Mouse (Mus musculus): ENCODE measurements around the gene Tmem259. TPM values are rescaled to one million over a fixed set of nuclear protein-coding genes. Genes with fewer than 3 reads are reported as not detected.

Tmem259 gene
- total RNA-seq, 1 experiment: 127 TPM

DNA sequence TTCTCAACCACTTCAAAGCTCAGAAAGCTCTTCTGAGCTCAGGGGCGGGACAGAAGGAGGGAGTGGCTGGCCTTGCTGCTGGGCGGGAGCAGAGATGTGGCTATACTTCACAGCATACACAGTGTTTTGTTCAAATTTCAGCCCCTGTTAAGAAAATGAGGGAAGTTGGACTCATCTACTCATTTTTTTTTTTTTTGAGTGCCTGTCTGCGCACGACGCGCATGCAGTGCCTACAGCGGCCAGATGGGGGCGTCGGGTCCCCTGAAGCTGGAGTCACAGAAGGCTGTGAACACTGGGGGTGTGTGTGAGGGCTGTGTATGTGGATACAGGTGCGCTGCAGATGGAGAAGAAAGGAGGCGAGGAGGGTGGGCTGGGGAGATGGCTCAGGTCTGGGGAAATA, 2.8 kb upstream of the Tmem259 start:
- peak; percentile 73 for DNase-seq (ENCODE audit: low read depth, low spot score)
- 0 out of 4 replicates have a peak overlapping the region, but pooled peaks of 1 of the 2 experiments have one; percentile 13 for H3K4me3 ChIP-seq (ENCODE audit: insufficient read depth in 1 of 2, low read depth in 1 of 2, low read length in 2 of 2, poor library complexity in 1 of 2, severe bottlenecking in 1 of 2)
- no peak overlapping the region for H3K27ac ChIP-seq (ENCODE audit: insufficient read depth, low read depth, low read length, poor library complexity, severe bottlenecking)
- H3K9me3 ChIP-seq (ENCODE audit: control insufficient read depth, insufficient read depth, low read depth, low read length): no peaks in the 10 kb centered on the region
- no peaks in the 10 kb centered on the region for H3K36me3 ChIP-seq (ENCODE audit: control insufficient read depth, insufficient read depth, low read length, poor library complexity, severe bottlenecking)
- peaks cover 9 to 22% of the 10 kb centered on the region in 2 experiments for H3K4me1 ChIP-seq (ENCODE audit: control insufficient read depth in 2 of 2, insufficient read depth in 2 of 2, low read length in 2 of 2, poor library complexity in 1 of 2)
- in situ Hi-C loops (cut with MboI; ENCODE audit: low sequenced_read_pairs in 2 of 2, unreplicated experiment in 2 of 2): loop anchor here in 1 of 2 experiments (25.0 kb wide), 1 partner anchor 125 kb away; the partner anchor contains the start of genes Sbno2 and Stk11
- H3K9ac ChIP-seq (ENCODE audit: insufficient read depth, low read depth, low read length, poor library complexity, severe bottlenecking): no peak overlapping the region
- 0 out of 2 replicates have a peak, but pooled peaks have one; percentile 12 for TF ChIP-seq ZC3H11A (IDR thresholded peaks at IDR 0.05; ENCODE audit: borderline replicate concordance, low read depth, low read length)
- TF ChIP-seq ZNF384 (IDR thresholded peaks at IDR 0.05; ENCODE audit: low read depth, low read length): peak; percentile 99
- no peak for TF ChIP-seq MAFK (IDR thresholded peaks at IDR 0.05; ENCODE audit: insufficient read depth, low read depth, low read length)
- no peak for TF ChIP-seq HCFC1 (IDR thresholded peaks at IDR 0.05; ENCODE audit: borderline replicate concordance, insufficient read depth, low read length)
- no peak for TF ChIP-seq CHD2 (IDR thresholded peaks at IDR 0.05; ENCODE audit: low read depth, low read length)

GRCm38 (mm10) chr10:79986232-79986878, 2.2 kb upstream of the Tmem259 start:
- Histone ChIP-seq H3K4me3 (ENCODE audit: insufficient read depth in 1 of 2, low read depth in 1 of 2, low read length in 2 of 2, poor library complexity in 1 of 2, severe bottlenecking in 1 of 2) (peak overlapping the region in 1 of 2 experiments; percentile 100; a peak in 2 of 4 replicates), H3K9me3 (ENCODE audit: control insufficient read depth, insufficient read depth, low read depth, low read length) (no peaks in the 10 kb centered on the region), H3K36me3 (ENCODE audit: control insufficient read depth, insufficient read depth, low read length, poor library complexity, severe bottlenecking) (no peaks in the 10 kb centered on the region; the same call in 1 of the 2 replicates), H3K9ac (ENCODE audit: insufficient read depth, low read depth, low read length, poor library complexity, severe bottlenecking) (peak overlapping the region; percentile 32; the same call in 1 of the 2 replicates), H3K4me1 (ENCODE audit: control insufficient read depth in 2 of 2, insufficient read depth in 2 of 2, low read length in 2 of 2, poor library complexity in 1 of 2) (peaks cover 9 to 22% of the 10 kb centered on the region in 2 experiments), H3K27ac (ENCODE audit: insufficient read depth, low read depth, low read length, poor library complexity, severe bottlenecking) (no peak overlapping the region)
- in situ Hi-C loops (cut with MboI; ENCODE audit: low sequenced_read_pairs in 2 of 2, unreplicated experiment in 2 of 2): loop anchor here in 1 of 2 experiments (25.0 kb wide), 1 partner anchor 126 kb away; the partner anchor contains the start of genes Sbno2 and Stk11
- no peak for DNase-seq (ENCODE audit: low read depth, low spot score)
- TF ChIP-seq ZC3H11A (IDR thresholded peaks at IDR 0.05; ENCODE audit: borderline replicate concordance, low read depth, low read length) (no peak), CHD2 (IDR thresholded peaks at IDR 0.05; ENCODE audit: low read depth, low read length) (no peak), ZNF384 (IDR thresholded peaks at IDR 0.05; ENCODE audit: low read depth, low read length) (no peak), HCFC1 (IDR thresholded peaks at IDR 0.05; ENCODE audit: borderline replicate concordance, insufficient read depth, low read length) (no peak), MAFK (IDR thresholded peaks at IDR 0.05; ENCODE audit: insufficient read depth, low read depth, low read length) (no peak)

DNA sequence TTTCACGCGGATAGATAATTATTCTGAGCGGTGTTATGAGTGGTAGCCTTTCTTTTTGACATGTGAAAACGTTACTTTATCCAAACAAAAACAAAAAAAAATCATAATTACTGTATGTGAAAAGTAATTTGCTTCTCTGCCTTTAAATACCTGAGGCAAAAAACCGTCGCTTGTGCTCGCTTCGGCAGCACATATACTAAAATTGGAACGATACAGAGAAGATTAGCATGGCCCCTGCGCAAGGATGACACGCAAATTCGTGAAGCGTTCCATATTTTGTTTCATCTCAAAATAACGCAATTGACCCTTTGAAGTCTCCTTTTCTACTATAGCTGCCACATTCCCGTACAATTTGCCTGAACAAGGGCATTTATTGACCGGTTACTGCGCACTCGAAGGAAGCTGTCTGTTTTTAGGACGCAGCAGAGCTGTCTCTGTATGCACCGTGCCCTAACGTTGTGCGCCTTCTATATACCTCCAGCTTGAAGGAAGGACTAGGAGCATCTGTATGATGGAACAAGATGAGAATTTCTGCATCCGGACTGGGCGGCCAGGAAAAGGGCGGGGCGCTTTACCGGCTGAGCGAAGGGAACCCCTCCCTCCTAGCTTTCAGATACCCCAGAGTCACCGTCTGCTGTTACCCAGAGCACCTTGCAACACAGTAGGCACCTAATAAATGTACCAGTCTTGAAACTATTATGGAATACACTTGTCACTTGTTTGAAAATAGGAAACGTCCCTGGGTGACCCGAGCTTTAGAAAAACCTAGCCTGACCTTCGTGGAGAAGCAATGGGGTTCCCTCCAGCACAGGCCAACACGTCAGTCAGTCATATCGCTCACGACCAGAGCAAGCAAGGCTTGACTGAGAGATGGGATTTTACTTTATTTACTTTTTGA, 1.5 kb upstream of the Tmem259 start:
- TF ChIP-seq MAFK (IDR thresholded peaks at IDR 0.05; ENCODE audit: insufficient read depth, low read depth, low read length) (no peak), ZC3H11A (IDR thresholded peaks at IDR 0.05; ENCODE audit: borderline replicate concordance, low read depth, low read length) (no peak), ZNF384 (IDR thresholded peaks at IDR 0.05; ENCODE audit: low read depth, low read length) (peak; percentile 83), CHD2 (IDR thresholded peaks at IDR 0.05; ENCODE audit: low read depth, low read length) (no peak), HCFC1 (IDR thresholded peaks at IDR 0.05; ENCODE audit: borderline replicate concordance, insufficient read depth, low read length) (0 out of 2 replicates have a peak, but pooled peaks have one; percentile 44)
- peak overlapping the region; percentile 32 for H3K9ac ChIP-seq (ENCODE audit: insufficient read depth, low read depth, low read length, poor library complexity, severe bottlenecking)
- in situ Hi-C loops (cut with MboI; ENCODE audit: low sequenced_read_pairs in 2 of 2, unreplicated experiment in 2 of 2): loop anchor here in 1 of 2 experiments (25.0 kb wide), 1 partner anchor 127 kb away; the partner anchor contains the start of genes Sbno2 and Stk11
- H3K27ac ChIP-seq (ENCODE audit: insufficient read depth, low read depth, low read length, poor library complexity, severe bottlenecking): peak overlapping the region; percentile 80; the same call in 1 of the 2 replicates
- H3K4me1 ChIP-seq (ENCODE audit: control insufficient read depth in 2 of 2, insufficient read depth in 2 of 2, low read length in 2 of 2, poor library complexity in 1 of 2): peaks cover 9 to 19% of the 10 kb centered on the region in 2 experiments
- peaks cover 5% of the 10 kb centered on the region; the same call in 1 of the 2 replicates for H3K36me3 ChIP-seq (ENCODE audit: control insufficient read depth, insufficient read depth, low read length, poor library complexity, severe bottlenecking)
- no peaks in the 10 kb centered on the region for H3K9me3 ChIP-seq (ENCODE audit: control insufficient read depth, insufficient read depth, low read depth, low read length)
- no peak for DNase-seq (ENCODE audit: low read depth, low spot score)
- peak overlapping the region; percentile 70 to 100 for H3K4me3 ChIP-seq (ENCODE audit: insufficient read depth in 1 of 2, low read depth in 1 of 2, low read length in 2 of 2, poor library complexity in 1 of 2, severe bottlenecking in 1 of 2)

DNA sequence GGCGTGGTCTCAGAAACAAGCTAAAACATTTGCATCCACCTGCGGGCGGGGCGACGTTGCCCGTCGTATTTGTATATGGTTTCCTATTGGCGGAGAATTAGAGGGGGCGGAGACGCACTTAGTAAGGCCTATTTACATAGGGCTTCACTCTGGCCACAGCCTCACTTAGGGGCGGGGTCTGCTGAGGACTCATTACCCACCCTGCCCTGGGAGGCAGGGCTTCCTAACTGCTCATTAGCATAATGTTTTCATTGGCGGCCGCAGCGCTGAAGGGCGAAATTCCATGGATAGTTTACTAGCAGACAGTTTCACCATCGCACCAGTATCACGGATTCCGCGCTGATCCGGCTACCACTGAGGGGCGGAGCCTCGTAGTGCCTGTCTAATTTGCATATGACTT, 741 bp upstream of the Tmem259 start:
- peaks cover 9 to 20% of the 10 kb centered on the region in 2 experiments for H3K4me1 ChIP-seq (ENCODE audit: control insufficient read depth in 2 of 2, insufficient read depth in 2 of 2, low read length in 2 of 2, poor library complexity in 1 of 2)
- no peaks in the 10 kb centered on the region for H3K9me3 ChIP-seq (ENCODE audit: control insufficient read depth, insufficient read depth, low read depth, low read length)
- TF ChIP-seq MAFK (IDR thresholded peaks at IDR 0.05; ENCODE audit: insufficient read depth, low read depth, low read length) (no peak), ZC3H11A (IDR thresholded peaks at IDR 0.05; ENCODE audit: borderline replicate concordance, low read depth, low read length) (no peak), HCFC1 (IDR thresholded peaks at IDR 0.05; ENCODE audit: borderline replicate concordance, insufficient read depth, low read length) (no peak), ZNF384 (IDR thresholded peaks at IDR 0.05; ENCODE audit: low read depth, low read length) (no peak)
- H3K9ac ChIP-seq (ENCODE audit: insufficient read depth, low read depth, low read length, poor library complexity, severe bottlenecking): peak overlapping the region; percentile 66
- peaks cover 5% of the 10 kb centered on the region; the same call in 1 of the 2 replicates for H3K36me3 ChIP-seq (ENCODE audit: control insufficient read depth, insufficient read depth, low read length, poor library complexity, severe bottlenecking)
- DNase-seq (ENCODE audit: low read depth, low spot score): peak; percentile 99
- peak overlapping the region; percentile 88 to 100 for H3K4me3 ChIP-seq (ENCODE audit: insufficient read depth in 1 of 2, low read depth in 1 of 2, low read length in 2 of 2, poor library complexity in 1 of 2, severe bottlenecking in 1 of 2)
- in situ Hi-C loops (cut with MboI; ENCODE audit: low sequenced_read_pairs in 2 of 2, unreplicated experiment in 2 of 2): loop anchor here in 1 of 2 experiments (25.0 kb wide), 1 partner anchor 127 kb away; the partner anchor contains the start of genes Sbno2 and Stk11
- peak overlapping the region; percentile 80 for H3K27ac ChIP-seq (ENCODE audit: insufficient read depth, low read depth, low read length, poor library complexity, severe bottlenecking)

All from ES-E14 (cell line).